Mouse (Mus musculus): Measurements from ENCODE around the gene 3110082J24Rik. TPM values are rescaled to one million over a fixed set of nuclear protein-coding genes. Genes with fewer than 3 reads are reported as not detected.
"Not testable (repeated sequence)": the region's sequence is repeated elsewhere in the genome, so short reads cannot be mapped to it uniquely, and the experiment has no call there.

Gene 3110082J24Rik
- polyA plus RNA-seq, 1 experiment, result not detected

DNA sequence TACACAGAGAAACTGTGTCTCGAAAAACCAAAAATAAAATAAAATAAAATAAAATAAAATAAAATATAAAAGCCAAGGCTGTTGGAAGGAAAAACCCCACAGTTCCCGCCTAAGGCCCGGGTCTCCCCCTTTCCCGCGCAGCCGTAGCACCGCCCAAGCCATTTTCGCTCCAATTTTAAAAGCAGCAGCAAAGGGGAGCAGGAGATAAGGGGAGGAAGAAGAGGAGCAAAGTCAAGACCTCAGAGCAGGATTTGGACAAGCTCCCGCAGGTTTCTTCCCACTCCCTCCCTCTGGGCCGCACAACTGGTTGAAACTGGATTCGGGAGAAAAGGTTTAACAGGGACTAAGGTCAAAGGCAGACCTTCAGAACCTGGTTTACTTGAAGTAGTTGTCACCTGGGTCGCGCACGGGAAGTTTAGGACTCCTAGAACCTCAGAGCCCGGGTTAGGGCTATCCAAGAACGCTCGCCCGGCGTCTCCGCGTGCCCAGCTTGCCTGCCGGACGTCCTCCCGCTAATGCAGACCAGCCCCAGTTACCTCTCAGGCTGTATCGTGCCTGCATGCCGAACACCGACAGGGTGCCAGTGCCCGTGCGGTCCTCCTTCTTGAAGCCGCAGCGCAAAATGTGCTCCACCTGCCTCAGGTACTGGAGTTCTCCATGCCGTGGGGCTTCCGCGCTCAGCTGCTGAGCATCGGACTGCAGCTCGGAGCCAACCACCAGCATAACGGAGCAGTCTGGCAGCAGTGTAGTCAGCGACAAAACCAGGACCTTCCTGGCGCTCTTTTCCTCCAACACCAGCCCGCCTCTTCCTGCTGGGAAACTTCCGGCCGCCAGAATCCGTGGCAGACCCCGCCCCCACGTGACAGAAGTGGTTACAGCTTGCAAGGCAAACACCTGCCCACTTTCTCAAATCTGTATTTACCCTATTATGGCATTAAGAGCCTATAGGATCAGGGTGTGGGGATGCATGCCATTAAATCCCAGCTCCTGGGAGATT is 32.8 kb downstream of the 3110082J24Rik start, which contains the start of gene Tyms:
Tyms (minus strand) TSS at position 793 of the 997 bp plus-strand sequence.
- TF ChIP-seq CTCF (conservative IDR thresholded peaks at IDR 0.05; ENCODE audit: insufficient read depth, insufficient read length, low read depth, low read length), result 0 out of 2 replicates have a peak, but pooled peaks have one; percentile 2
- TF ChIP-seq POLR2A (IDR thresholded peaks at IDR 0.05; ENCODE audit: low read depth, low read length), result no peak
- H3K36me3 ChIP-seq (ENCODE audit: control insufficient read depth, insufficient read depth, low read length), result no peaks in the 10 kb centered on the region
- peak; percentile 89 for DNase-seq
- H3K27me3 ChIP-seq (replicated peaks; ENCODE audit: control insufficient read depth, insufficient read depth, low read length), result no peaks in the 10 kb centered on the region
- 2% methylated on average over 45 of the region's 45 CpGs for WGBS
- H3K27ac ChIP-seq (ENCODE audit: insufficient read depth, low read depth, low read length), result peak within 1 kb of the TSS; percentile 77
- peak within 1 kb of the TSS; percentile 98 for H3K4me3 ChIP-seq (ENCODE audit: insufficient read depth, low read depth, low read length)
- H3K4me1 ChIP-seq (ENCODE audit: control insufficient read depth, insufficient read depth, low read length), result no peaks in the 10 kb centered on the region

DNA sequence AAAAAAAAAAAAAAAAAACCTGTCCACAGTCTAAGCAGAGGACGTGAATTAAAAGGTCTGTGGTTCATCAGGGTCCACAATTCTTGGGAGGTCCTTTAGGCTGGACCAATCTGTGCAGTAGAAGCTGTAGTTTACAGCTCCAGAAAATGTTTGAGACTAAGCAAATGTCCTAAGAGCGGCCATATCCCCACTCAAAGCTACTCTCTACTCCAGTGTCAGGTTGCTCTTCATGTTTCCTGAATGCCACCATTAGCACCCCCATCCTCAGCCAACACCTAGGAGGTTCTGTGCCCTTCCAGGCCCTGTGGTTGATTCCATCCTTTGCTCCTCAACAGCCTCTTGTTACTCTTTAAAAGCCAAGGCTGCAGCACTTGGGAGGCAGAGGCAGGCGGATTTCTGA is 33.5 kb downstream of the 3110082J24Rik start:
- Histone ChIP-seq H3K4me1 (ENCODE audit: control insufficient read depth, insufficient read depth, low read length) (peaks cover 3% of the 10 kb centered on the region; the same call in 1 of the 2 replicates), H3K27me3 (replicated peaks; ENCODE audit: control insufficient read depth, insufficient read depth, low read length) (no peaks in the 10 kb centered on the region), H3K36me3 (ENCODE audit: control insufficient read depth, insufficient read depth, low read length) (no peaks in the 10 kb centered on the region), H3K27ac (ENCODE audit: insufficient read depth, low read depth, low read length) (no peak overlapping the region), H3K4me3 (ENCODE audit: insufficient read depth, low read depth, low read length) (no peak overlapping the region)
- TF ChIP-seq CTCF (conservative IDR thresholded peaks at IDR 0.05; ENCODE audit: insufficient read depth, insufficient read length, low read depth, low read length) (no peak), POLR2A (IDR thresholded peaks at IDR 0.05; ENCODE audit: low read depth, low read length) (no peak)
- 46% methylated on average over 3 of the region's 3 CpGs for WGBS
- no peak for DNase-seq

DNA sequence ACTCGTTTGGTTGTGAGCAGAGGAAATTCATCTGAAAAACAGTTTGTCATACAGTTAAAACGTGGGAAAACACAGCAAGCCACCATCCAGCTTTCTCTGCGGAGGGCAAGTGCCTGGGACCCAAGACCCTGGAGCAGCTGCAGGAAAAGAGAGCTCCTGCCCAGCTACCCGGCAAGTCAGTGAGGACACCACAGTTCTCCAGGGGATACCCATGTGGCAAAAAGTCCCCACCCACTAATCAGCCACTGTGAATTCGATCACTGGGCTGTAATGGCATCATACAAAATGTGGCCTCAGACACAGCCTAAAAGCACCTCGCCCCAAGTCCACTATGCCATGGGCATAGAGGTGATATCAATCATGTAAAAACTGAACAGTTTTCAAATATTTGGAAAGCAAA is 34.2 kb downstream of the 3110082J24Rik start:
- TF ChIP-seq CTCF (conservative IDR thresholded peaks at IDR 0.05; ENCODE audit: insufficient read depth, insufficient read length, low read depth, low read length) (no peak), POLR2A (IDR thresholded peaks at IDR 0.05; ENCODE audit: low read depth, low read length) (no peak)
- H3K27me3 ChIP-seq (replicated peaks; ENCODE audit: control insufficient read depth, insufficient read depth, low read length), result no peaks in the 10 kb centered on the region
- no peak overlapping the region for H3K27ac ChIP-seq (ENCODE audit: insufficient read depth, low read depth, low read length)
- H3K4me1 ChIP-seq (ENCODE audit: control insufficient read depth, insufficient read depth, low read length), result peaks cover 3% of the 10 kb centered on the region; the same call in 1 of the 2 replicates
- no peak for DNase-seq
- no peaks in the 10 kb centered on the region for H3K36me3 ChIP-seq (ENCODE audit: control insufficient read depth, insufficient read depth, low read length)
- H3K4me3 ChIP-seq (ENCODE audit: insufficient read depth, low read depth, low read length), result no peak overlapping the region
- WGBS, result 71% methylated on average over 6 of the region's 6 CpGs

DNA sequence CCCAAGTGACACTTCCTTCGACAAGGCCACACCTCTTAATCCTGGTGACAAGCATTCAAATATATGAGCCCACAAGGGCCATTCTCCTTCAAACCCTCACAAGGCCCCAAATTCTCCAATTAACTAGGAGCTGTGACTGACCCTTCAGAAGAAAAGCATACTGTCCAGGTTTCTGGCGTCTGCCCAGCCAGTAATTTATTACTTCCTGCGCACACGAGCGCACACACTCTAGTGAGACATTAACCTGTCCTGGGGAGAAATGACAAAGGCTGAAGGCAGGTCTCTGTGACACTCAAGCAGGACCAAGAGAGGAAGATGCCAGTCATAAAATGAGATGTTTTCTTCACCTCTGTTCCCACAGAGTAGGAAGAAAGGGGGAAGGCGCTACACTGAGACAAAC is 38.2 kb downstream of the 3110082J24Rik start:
- Histone ChIP-seq H3K4me1 (ENCODE audit: control insufficient read depth, insufficient read depth, low read length) (peaks cover 3% of the 10 kb centered on the region; the same call in 1 of the 2 replicates), H3K27me3 (replicated peaks; ENCODE audit: control insufficient read depth, insufficient read depth, low read length) (no peaks in the 10 kb centered on the region), H3K36me3 (ENCODE audit: control insufficient read depth, insufficient read depth, low read length) (no peaks in the 10 kb centered on the region), H3K4me3 (ENCODE audit: insufficient read depth, low read depth, low read length) (no peak overlapping the region), H3K27ac (ENCODE audit: insufficient read depth, low read depth, low read length) (no peak overlapping the region)
- WGBS, result 22% methylated on average over 6 of the region's 6 CpGs
- DNase-seq, result peak; percentile 57
- TF ChIP-seq CTCF (conservative IDR thresholded peaks at IDR 0.05; ENCODE audit: insufficient read depth, insufficient read length, low read depth, low read length) (no peak), POLR2A (IDR thresholded peaks at IDR 0.05; ENCODE audit: low read depth, low read length) (no peak)

DNA sequence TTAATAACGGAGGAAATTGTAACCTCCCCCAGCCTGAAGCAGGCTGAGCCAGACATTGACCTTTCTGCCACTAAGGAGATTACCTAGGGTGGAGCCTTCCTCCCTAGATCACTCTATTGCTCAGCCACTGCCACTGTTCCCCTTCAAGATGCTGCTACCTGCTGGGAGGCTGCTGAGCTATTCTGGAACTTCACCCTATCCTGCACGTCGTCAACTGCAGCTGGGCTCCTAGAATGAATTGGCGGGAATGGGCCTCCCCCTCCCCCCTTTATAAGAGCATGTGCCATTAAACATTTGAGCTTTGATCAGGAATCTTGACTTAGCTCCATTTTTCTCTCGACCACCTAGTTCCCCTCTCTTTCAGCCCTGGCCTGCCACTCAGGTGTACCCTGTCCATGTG is 46.3 kb downstream of the 3110082J24Rik start:
- H3K27ac ChIP-seq (ENCODE audit: insufficient read depth, low read depth, low read length); H3K4me1 ChIP-seq (ENCODE audit: control insufficient read depth, insufficient read depth, low read length); H3K4me3 ChIP-seq (ENCODE audit: insufficient read depth, low read depth, low read length); H3K36me3 ChIP-seq (ENCODE audit: control insufficient read depth, insufficient read depth, low read length); H3K27me3 ChIP-seq (replicated peaks; ENCODE audit: control insufficient read depth, insufficient read depth, low read length); DNase-seq: not testable (repeated sequence)
- WGBS, result 81% methylated on average over 5 of the region's 5 CpGs

DNA sequence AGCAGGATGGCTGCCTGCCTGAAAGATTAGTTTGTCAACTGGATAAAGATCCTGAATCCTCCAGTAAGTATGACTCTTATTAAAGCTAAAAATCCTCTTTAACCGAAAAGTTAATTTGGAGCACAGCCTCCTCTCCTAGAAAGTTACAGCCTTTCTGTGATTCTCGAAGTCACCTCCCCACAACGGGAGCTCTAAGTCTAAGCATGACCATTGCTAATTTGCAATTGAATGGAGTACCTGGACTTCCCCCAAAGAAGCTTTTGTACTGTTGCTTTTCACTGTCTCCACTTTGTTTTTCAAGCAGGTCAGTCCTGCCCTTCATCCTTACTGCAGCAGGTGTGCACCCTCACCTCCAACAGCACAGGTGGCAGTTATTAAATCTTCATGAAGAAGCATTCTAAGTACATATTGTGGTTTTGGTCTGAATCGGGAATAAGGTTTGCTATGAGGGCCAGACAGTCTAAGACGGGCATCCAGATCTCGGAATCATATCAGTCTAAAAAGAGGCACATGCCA is 47.6 kb downstream of the 3110082J24Rik start:
- TF ChIP-seq POLR2A (IDR thresholded peaks at IDR 0.05; ENCODE audit: low read depth, low read length) (no peak), CTCF (conservative IDR thresholded peaks at IDR 0.05; ENCODE audit: insufficient read depth, insufficient read length, low read depth, low read length) (no peak)
- no peak for DNase-seq
- Histone ChIP-seq H3K27ac (ENCODE audit: insufficient read depth, low read depth, low read length) (no peak overlapping the region), H3K36me3 (ENCODE audit: control insufficient read depth, insufficient read depth, low read length) (no peaks in the 10 kb centered on the region), H3K4me1 (ENCODE audit: control insufficient read depth, insufficient read depth, low read length) (no peaks in the 10 kb centered on the region), H3K27me3 (replicated peaks; ENCODE audit: control insufficient read depth, insufficient read depth, low read length) (no peaks in the 10 kb centered on the region), H3K4me3 (ENCODE audit: insufficient read depth, low read depth, low read length) (no peak overlapping the region)
- 87% methylated on average over 6 of the region's 6 CpGs for WGBS

Other genes with a start within 250 kb of the 3110082J24Rik start
- gene Il6, start 93.0 kb downstream of the 3110082J24Rik start, polyA plus RNA-seq (2012; rRNA removed), result not detected in 2 replicates
- 25.0 and 35.1 TPM in 2 replicates for gene Tyms, start 32.5 kb downstream of the 3110082J24Rik start, polyA plus RNA-seq (2012; rRNA removed)
- gene Garem2, start 925 bp downstream of the 3110082J24Rik start, polyA plus RNA-seq (2012; rRNA removed), result 0.05 TPM in 1 of 2 replicates, not detected in the other
- 116 and 122 TPM in 2 replicates for gene Hadha, start 49.1 kb upstream of the 3110082J24Rik start, polyA plus RNA-seq (2012; rRNA removed)
- 253 and 280 TPM in 2 replicates for gene Hadhb, start 49.2 kb upstream of the 3110082J24Rik start, polyA plus RNA-seq (2012; rRNA removed)
- gene Adgrf3, start 99.6 kb upstream of the 3110082J24Rik start, polyA plus RNA-seq (2012; rRNA removed), result 0.05 TPM in 1 of 2 replicates, not detected in the other
- 18.2 and 20.0 TPM in 2 replicates for gene Selenoi, start 126.5 kb upstream of the 3110082J24Rik start, polyA plus RNA-seq (2012; rRNA removed)
- gene Drc1, start 175.3 kb upstream of the 3110082J24Rik start, polyA plus RNA-seq (2012; rRNA removed), result 0.08 and 0.28 TPM in 2 replicates

Data from kidney, adult 2 months (tissue).